Comparison of ENCODE assay signal across 17 mouse cellular contexts in the genomic region with DNA sequence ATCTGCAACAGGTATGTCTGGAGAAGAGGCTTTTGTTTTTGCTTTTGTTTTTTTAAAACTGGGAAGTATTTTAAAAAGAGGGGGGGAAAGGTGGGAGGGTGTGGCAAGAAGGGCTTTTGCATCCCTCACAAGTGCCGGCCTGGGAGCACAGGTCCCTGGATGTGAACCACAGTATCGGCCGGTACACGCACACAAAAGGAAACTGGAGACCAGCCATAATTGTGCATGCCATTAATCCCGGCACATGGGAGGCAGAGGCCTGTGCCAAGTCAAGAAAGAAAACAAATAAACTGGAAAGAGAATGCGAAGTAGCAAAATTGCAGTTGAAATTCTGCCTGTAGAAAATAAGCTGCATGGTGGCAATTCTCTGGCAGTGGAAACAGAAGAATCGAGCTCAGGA.
"Had no signal": no experiment of that assay in that cellular context is flagged by ENCODE, and none has a peak within 500 bp of the region (broad histone marks: within the 10 kb centered on the region; RNA-seq: fewer than 3 reads in every experiment).

No protein-coding gene starts in this region.

- ATAC-seq: liver, postnatal 0 days; midbrain, embryonic 13.5 days; midbrain, embryonic 15.5 days had no signal

- H3K4me2 ChIP-seq: lung, embryonic 15.5 days; midbrain, embryonic 11.5 days; midbrain, embryonic 13.5 days; midbrain, embryonic 15.5 days; neural tube, embryonic 12.5 days; stomach, embryonic 15.5 days had no signal

- H3K27me3 ChIP-seq: lung, embryonic 15.5 days; megakaryocyte, embryonic 14.5 days; midbrain, embryonic 13.5 days; midbrain, embryonic 15.5 days; neural tube, embryonic 12.5 days; stomach, embryonic 15.5 days had no signal

- DNase-seq: liver, postnatal 0 days; lung, adult 2 months; lung, postnatal 14 days; lung, postnatal 36 days; right cerebral cortex, postnatal 14 days; thymus, adult 2 months; thymus, postnatal 25 days; thymus, postnatal 4 days had no signal

- H3K9me3 ChIP-seq: lung, embryonic 15.5 days; megakaryocyte, embryonic 14.5 days; midbrain, embryonic 13.5 days; midbrain, embryonic 15.5 days; neural tube, embryonic 12.5 days; stomach, embryonic 15.5 days had no signal

- H3K4me3 ChIP-seq: lung, embryonic 15.5 days; megakaryocyte, embryonic 14.5 days; midbrain, embryonic 13.5 days; midbrain, embryonic 15.5 days; neural tube, embryonic 12.5 days; stomach, embryonic 15.5 days had no signal

- H3K27ac ChIP-seq: lung, embryonic 15.5 days; macrophage; midbrain, embryonic 13.5 days; midbrain, embryonic 15.5 days; neural tube, embryonic 12.5 days; stomach, embryonic 15.5 days; stomach, postnatal 0 days had no signal

- H3K4me1 ChIP-seq: lung, embryonic 15.5 days; megakaryocyte, embryonic 14.5 days; midbrain, embryonic 13.5 days; midbrain, embryonic 15.5 days; neural tube, embryonic 12.5 days; stomach, embryonic 15.5 days had no signal

- H3K9ac ChIP-seq: liver, postnatal 0 days; lung, embryonic 15.5 days; midbrain, embryonic 13.5 days; midbrain, embryonic 15.5 days; neural tube, embryonic 12.5 days; stomach, embryonic 15.5 days had no signal
